Mouse (Mus musculus) left cerebral cortex, postnatal 36 days (tissue): ENCODE data around the gene Lgals12. TPM values are rescaled to one million over a fixed set of nuclear protein-coding genes. Genes with fewer than 3 reads are reported as not detected.

Source experiments
- DNase-seq, 2 experiments: peaks; one replicate each; pipeline ENCODE4 v3.0.0; 2021 to 2022; ENCODE audit warnings: low spot score in 2 of 2, mixed read lengths in 1 of 2
- intact Hi-C: fragments of 180-260 bp; cut with DNase I; formaldehyde crosslinking; loops from one replicate; pipeline ENCODE4 v1.15.1; 2025
- total RNA-seq, 2 experiments: library from RNA; stranded (reverse); gene quantifications; 2 replicates each; pipeline ENCODE4 v1.2.3; 2021

Gene Lgals12
- total RNA-seq, 2 experiments from 2014 or later = 0.57 to 1.0 TPM

GRCm38 (mm10) chr19:7585764-7586163 is 21.2 kb downstream of the Lgals12 start:
- DNase-seq = no peak

GRCm38 (mm10) chr19:7585279-7585678 is 21.7 kb downstream of the Lgals12 start:
- intact Hi-C loops = no loop called here
- DNase-seq = no peak

More at GRCm38 (mm10) chr19:7585764-7586163, 21.2 kb downstream of the Lgals12 start:
- intact Hi-C loops = no loop called here

- DNase-seq = no peak
- intact Hi-C loops = no loop called here
Measured at GRCm38 (mm10) chr19:7583599-7583998, 23.4 kb downstream of the Lgals12 start.

- intact Hi-C loops = no loop called here
- DNase-seq = no peak
Measured at GRCm38 (mm10) chr19:7583101-7583500, 23.9 kb downstream of the Lgals12 start.

GRCm38 (mm10) chr19:7581042-7581441 is 26.0 kb downstream of the Lgals12 start:
- DNase-seq = no peak
- intact Hi-C loops = no loop called here

- intact Hi-C loops = no loop called here
- DNase-seq = no peak
Measured at GRCm38 (mm10) chr19:7577710-7578109, 29.3 kb downstream of the Lgals12 start.

GRCm38 (mm10) chr19:7576180-7576579 is 30.8 kb downstream of the Lgals12 start:
- intact Hi-C loops = no loop called here
- no peak for DNase-seq

GRCm38 (mm10) chr19:7569650-7570049 is 37.3 kb downstream of the Lgals12 start:
- intact Hi-C loops = no loop called here
- no peak for DNase-seq

GRCm38 (mm10) chr19:7568364-7568763 is 38.6 kb downstream of the Lgals12 start:
- intact Hi-C loops = no loop called here

GRCm38 (mm10) chr19:7566826-7567225 is 40.2 kb downstream of the Lgals12 start:
- intact Hi-C loops = no loop called here
- DNase-seq = peak; percentile 24 to 34

More at GRCm38 (mm10) chr19:7568364-7568763, 38.6 kb downstream of the Lgals12 start:
- DNase-seq = no peak

- intact Hi-C loops = no loop called here
- no peak for DNase-seq
Measured at GRCm38 (mm10) chr19:7564457-7564856, 42.5 kb downstream of the Lgals12 start.

GRCm38 (mm10) chr19:7563676-7564075 is 43.3 kb downstream of the Lgals12 start:
- intact Hi-C loops = no loop called here
- no peak for DNase-seq

- intact Hi-C loops = no loop called here
- DNase-seq = no peak
Measured at GRCm38 (mm10) chr19:7562601-7563129, 44.3 kb downstream of the Lgals12 start.

GRCm38 (mm10) chr19:7561456-7561855 is 45.5 kb downstream of the Lgals12 start:
- intact Hi-C loops = no loop called here
- no peak for DNase-seq

GRCm38 (mm10) chr19:7559986-7560385 is 47.0 kb downstream of the Lgals12 start:
- intact Hi-C loops = no loop called here
- DNase-seq = no peak

- intact Hi-C loops = no loop called here
- DNase-seq = no peak
Measured at GRCm38 (mm10) chr19:7558675-7559074, 48.3 kb downstream of the Lgals12 start.

GRCm38 (mm10) chr19:7557844-7558243 is 49.1 kb downstream of the Lgals12 start:
- intact Hi-C loops = no loop called here
- no peak for DNase-seq

- intact Hi-C loops = no loop called here
- peak; percentile 18 to 30 for DNase-seq
Measured at GRCm38 (mm10) chr19:7557328-7557822, 49.6 kb downstream of the Lgals12 start, which contains the start of gene Pla2g16. Pla2g16 (plus strand) TSS chr19:7557459.

GRCm38 (mm10) chr19:7556641-7557040 is 50.4 kb downstream of the Lgals12 start:
- intact Hi-C loops = no loop called here

GRCm38 (mm10) chr19:7554881-7555280 is 52.1 kb downstream of the Lgals12 start:
- DNase-seq = no peak

More at GRCm38 (mm10) chr19:7556641-7557040, 50.4 kb downstream of the Lgals12 start:
- DNase-seq = no peak

GRCm38 (mm10) chr19:7553441-7553840 is 53.6 kb downstream of the Lgals12 start:
- DNase-seq = no peak
- intact Hi-C loops = no loop called here

More at GRCm38 (mm10) chr19:7554881-7555280, 52.1 kb downstream of the Lgals12 start:
- intact Hi-C loops = no loop called here

GRCm38 (mm10) chr19:7552301-7552673 is 54.7 kb downstream of the Lgals12 start:
- no peak for DNase-seq
- intact Hi-C loops = no loop called here
